18 mouse cellular contexts compared by ENCODE assay signal in the genomic region with DNA sequence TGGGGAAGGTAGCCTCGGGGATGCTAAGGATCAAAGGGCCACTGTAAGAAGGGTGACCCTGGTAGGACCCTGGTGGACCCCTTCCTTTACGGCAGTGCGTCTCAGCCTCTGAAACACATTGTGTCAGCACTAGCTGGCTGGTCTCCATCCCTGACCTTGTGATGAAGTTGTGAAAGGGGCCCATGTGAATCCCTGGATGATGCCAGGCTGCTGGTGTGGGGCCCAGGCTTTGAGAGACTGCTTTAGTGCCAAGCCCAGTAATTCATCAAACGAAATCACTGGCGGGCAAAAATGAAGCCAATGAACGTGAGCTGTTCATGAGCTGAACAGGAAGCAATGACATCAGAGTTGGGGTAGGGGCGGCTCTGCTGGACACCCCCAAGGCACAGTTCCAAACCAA. TPM values are rescaled to one million over a fixed set of nuclear protein-coding genes. Genes with fewer than 3 reads are reported as not detected.
DNase-seq lines count a peak whose midpoint lies in the region; ATAC-seq lines count a peak whose summit lies in the region.
"Had no signal": no experiment of that assay in that cellular context is flagged by ENCODE, and none has a peak within 500 bp of the region (broad histone marks: within the 10 kb centered on the region; RNA-seq: fewer than 3 reads in every experiment).

No protein-coding gene starts in this region.

- no peak overlapping the region for H3K9ac ChIP-seq in forebrain, embryonic 13.5 days
- no peak overlapping the region for H3K9ac ChIP-seq in forebrain, embryonic 12.5 days
- no peak overlapping the region for H3K9ac ChIP-seq in neural tube, embryonic 15.5 days (replicated peaks)
- H3K9ac ChIP-seq: liver, embryonic 12.5 days had no signal

- peaks cover 17% of the 10 kb centered on the region; the same call in 1 of the 2 replicates for H3K4me1 ChIP-seq in forebrain, embryonic 13.5 days
- peaks cover 5% of the 10 kb centered on the region for H3K4me1 ChIP-seq in forebrain, embryonic 12.5 days
- H3K4me1 ChIP-seq in neural tube, embryonic 15.5 days, result peaks cover 10% of the 10 kb centered on the region; the same call in 1 of the 2 replicates
- H3K4me1 ChIP-seq: liver, embryonic 12.5 days had no signal

- DNase-seq in left cerebral cortex, postnatal 4 days, result peak; percentile 55
- no peak for DNase-seq in left cerebral cortex, postnatal 14 days (ENCODE audit: low spot score in 2 of 2)
- DNase-seq in NIH3T3 (ENCODE audit: low read depth) (peak; percentile 54), liver (no peak)
- peak; percentile 53 to 71 for DNase-seq in adrenal gland, postnatal 36 days
- DNase-seq: B cell, adult 2 months; cerebellum, postnatal 25 days; embryo, embryonic 11 days; heart, postnatal 4 days; kidney, adult 18-20 months; lung, adult 2 months; lung, postnatal 36 days; retina, postnatal 1 day had no signal

- WGBS in forebrain, embryonic 13.5 days, result 69% methylated on average over 7 of the region's 7 CpGs
- WGBS in forebrain, embryonic 12.5 days, result 70% methylated on average over 7 of the region's 7 CpGs
- WGBS in neural tube, embryonic 15.5 days, result 69% methylated on average over 7 of the region's 7 CpGs

- intact Hi-C loops in left cerebral cortex, postnatal 4 days (cut with DNase I), result loop anchor here (5.0 to 10.0 kb wide), 3 partner anchors 394 to 599 kb away; no protein-coding TSS in a partner anchor
- intact Hi-C loops in left cerebral cortex, postnatal 14 days (cut with DNase I), result no loop called here

- H3K4me2 ChIP-seq in forebrain, embryonic 13.5 days, result no peak overlapping the region
- no peak overlapping the region for H3K4me2 ChIP-seq in forebrain, embryonic 12.5 days
- H3K4me2 ChIP-seq in neural tube, embryonic 15.5 days, result no peak overlapping the region
- H3K4me2 ChIP-seq: liver, embryonic 12.5 days had no signal

- no peaks in the 10 kb centered on the region for H3K27me3 ChIP-seq in forebrain, embryonic 13.5 days
- H3K27me3 ChIP-seq in forebrain, embryonic 12.5 days, result no peaks in the 10 kb centered on the region
- no peaks in the 10 kb centered on the region for H3K27me3 ChIP-seq in neural tube, embryonic 15.5 days (replicated peaks)
- H3K27me3 ChIP-seq: liver, embryonic 12.5 days had no signal

- ATAC-seq in forebrain, embryonic 13.5 days, result peak; percentile 16; the same call in 1 of the 2 replicates
- ATAC-seq in forebrain, embryonic 12.5 days (ENCODE audit: low FRiP score), result no peak
- ATAC-seq in neural tube, embryonic 15.5 days (ENCODE audit: low FRiP score), result no peak
- ATAC-seq: liver, embryonic 12.5 days had no signal

- no peak overlapping the region for H3K27ac ChIP-seq in forebrain, embryonic 13.5 days
- H3K27ac ChIP-seq in forebrain, embryonic 12.5 days, result no peak overlapping the region
- no peak overlapping the region for H3K27ac ChIP-seq in neural tube, embryonic 15.5 days (replicated peaks)
- H3K27ac ChIP-seq: kidney, postnatal 0 days; liver, embryonic 12.5 days had no signal

- H3K9me3 ChIP-seq in forebrain, embryonic 13.5 days (replicated peaks), result no peaks in the 10 kb centered on the region
- no peaks in the 10 kb centered on the region for H3K9me3 ChIP-seq in forebrain, embryonic 12.5 days
- H3K9me3 ChIP-seq in neural tube, embryonic 15.5 days (replicated peaks), result no peaks in the 10 kb centered on the region
- H3K9me3 ChIP-seq: liver, embryonic 12.5 days had no signal

- no peaks in the 10 kb centered on the region for H3K36me3 ChIP-seq in forebrain, embryonic 13.5 days (ENCODE audit: poor library complexity, severe bottlenecking)
- H3K36me3 ChIP-seq in forebrain, embryonic 12.5 days (replicated peaks), result no peaks in the 10 kb centered on the region; the same call in 1 of the 2 replicates
- peaks cover 8% of the 10 kb centered on the region; the same call in 1 of the 2 replicates for H3K36me3 ChIP-seq in neural tube, embryonic 15.5 days
- H3K36me3 ChIP-seq: liver, embryonic 12.5 days had no signal

- H3K4me3 ChIP-seq in forebrain, embryonic 13.5 days, result no peak overlapping the region
- no peak overlapping the region for H3K4me3 ChIP-seq in forebrain, embryonic 12.5 days (replicated peaks)
- H3K4me3 ChIP-seq in neural tube, embryonic 15.5 days (replicated peaks), result no peak overlapping the region
- H3K4me3 ChIP-seq: liver, embryonic 12.5 days had no signal

RNA-seq across cellular contexts. Expression of a gene that starts 50.2 kb away (rescaled TPM):
- polyA plus RNA-seq in forebrain, embryonic 13.5 days (2015; fragmentation: Nextera tagmentation; extraction: Ambion mirVana), result 6.9 and 7.0 TPM in 2 replicates
- polyA plus RNA-seq in forebrain, embryonic 12.5 days (2016; fragmentation: Nextera tagmentation; extraction: Ambion mirVana), result 6.0 and 6.1 TPM in 2 replicates
- total RNA-seq in left cerebral cortex, postnatal 4 days (2021), result 100 to 1,000 TPM; 140 to 147 TPM
- 100 to 1,000 TPM; 127 to 129 TPM for total RNA-seq in left cerebral cortex, postnatal 14 days (2021)
- total RNA-seq in adrenal gland, postnatal 36 days (2021), result 1 to 10 TPM; 4.7 to 5.1 TPM
- 18.6 and 22.6 TPM in 2 replicates for polyA plus RNA-seq in neural tube, embryonic 15.5 days (2015; fragmentation: Nextera tagmentation; extraction: Ambion mirVana)

Comparison
In these comparisons a context has a peak if more than half of its experiments do, and no peak if none do; other contexts are left out.
1. DNase-seq: peak in left cerebral cortex, postnatal 4 days (single experiment), NIH3T3 (single experiment) and adrenal gland, postnatal 36 days (2 of 2); none in left cerebral cortex, postnatal 14 days (0 of 2) and liver (single experiment).
2. RNA of a gene that starts 50.2 kb away (total RNA-seq): 140 to 147 TPM in left cerebral cortex, postnatal 4 days and 127 to 129 TPM in left cerebral cortex, postnatal 14 days; 4.7 to 5.1 TPM in adrenal gland, postnatal 36 days; every median in the first group is over 10 times any median in the second.